In the genomic region with DNA sequence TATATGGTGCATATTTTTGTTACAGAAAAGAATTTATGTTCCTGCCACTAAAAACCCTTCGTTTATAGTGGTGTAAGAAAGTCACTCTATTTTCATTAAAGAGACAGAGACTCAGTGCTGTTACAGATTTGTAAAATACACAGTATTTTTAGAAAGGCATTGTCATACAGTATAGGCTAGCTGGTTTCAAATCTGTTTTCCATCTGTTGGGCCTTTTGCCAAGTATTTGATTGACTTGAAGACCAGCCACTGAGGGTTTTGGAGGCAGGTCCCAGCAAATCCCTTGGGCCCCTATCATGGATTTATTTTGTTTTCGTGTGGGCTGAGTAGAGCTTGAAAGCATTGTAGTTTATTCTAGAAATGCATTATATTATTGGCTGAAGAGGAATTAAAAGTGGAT, we compare ENCODE assay signal across 8 mouse cellular contexts. TPM values are rescaled to one million over a fixed set of nuclear protein-coding genes. Genes with fewer than 3 reads are reported as not detected.
DNase-seq lines count a peak whose midpoint lies in the region; ATAC-seq and TF ChIP-seq lines count a peak whose summit lies in the region.

No protein-coding gene starts in this region.

- H3K4me2 ChIP-seq in limb, embryonic 13.5 days (replicated peaks), result peak overlapping the region; percentile 74
- peak overlapping the region; percentile 93 for H3K4me2 ChIP-seq in midbrain, postnatal 0 days (ENCODE audit: low read depth, low read length, poor library complexity, severe bottlenecking)

- no peak overlapping the region for H3K27ac ChIP-seq in embryonic facial prominence, embryonic 10.5 days (replicated peaks)
- H3K27ac ChIP-seq in heart, embryonic 10.5 days, result no peak overlapping the region
- 0 out of 2 replicates have a peak overlapping the region, but pooled peaks have one; percentile 91 for H3K27ac ChIP-seq in limb, embryonic 13.5 days
- H3K27ac ChIP-seq in midbrain, postnatal 0 days (ENCODE audit: low read depth, low read length), result no peak overlapping the region
- H3K27ac ChIP-seq in thymus, adult 2 months (ENCODE audit: control insufficient read depth, insufficient read depth, low read length), result no peak overlapping the region

- H3K36me3 ChIP-seq in embryonic facial prominence, embryonic 10.5 days (replicated peaks), result peaks cover 37% of the 10 kb centered on the region
- peaks cover 17% of the 10 kb centered on the region for H3K36me3 ChIP-seq in heart, embryonic 10.5 days
- H3K36me3 ChIP-seq in limb, embryonic 13.5 days, result peaks cover 18% of the 10 kb centered on the region
- H3K36me3 ChIP-seq in midbrain, postnatal 0 days (ENCODE audit: insufficient read depth, low read length), result no peaks in the 10 kb centered on the region
- no peaks in the 10 kb centered on the region for H3K36me3 ChIP-seq in thymus, adult 2 months (ENCODE audit: control insufficient read depth, insufficient read depth, low read length)

- peaks cover 19% of the 10 kb centered on the region for H3K4me1 ChIP-seq in embryonic facial prominence, embryonic 10.5 days
- peaks cover 10% of the 10 kb centered on the region; the same call in 1 of the 2 replicates for H3K4me1 ChIP-seq in heart, embryonic 10.5 days
- H3K4me1 ChIP-seq in limb, embryonic 13.5 days, result peaks cover 17% of the 10 kb centered on the region
- no peaks in the 10 kb centered on the region for H3K4me1 ChIP-seq in midbrain, postnatal 0 days (ENCODE audit: insufficient read depth, low read length)
- peaks cover 5% of the 10 kb centered on the region for H3K4me1 ChIP-seq in thymus, adult 2 months (replicated peaks; ENCODE audit: control insufficient read depth, insufficient read depth, low read length)

- H3K4me3 ChIP-seq in embryonic facial prominence, embryonic 10.5 days, result peak overlapping the region; percentile 96
- H3K4me3 ChIP-seq in heart, embryonic 10.5 days, result peak overlapping the region; percentile 73
- H3K4me3 ChIP-seq in limb, embryonic 13.5 days, result peak overlapping the region; percentile 96
- H3K4me3 ChIP-seq in midbrain, postnatal 0 days (ENCODE audit: low read depth, low read length), result peak overlapping the region; percentile 91
- H3K4me3 ChIP-seq in thymus, adult 2 months (ENCODE audit: control insufficient read depth, insufficient read depth, low read length), result no peak overlapping the region

- H3K27me3 ChIP-seq in embryonic facial prominence, embryonic 10.5 days (replicated peaks; ENCODE audit: low read depth, poor library complexity, severe bottlenecking), result 0 out of 2 replicates have a peak, but pooled peaks cover 4% of the 10 kb centered on the region
- no peaks in the 10 kb centered on the region for H3K27me3 ChIP-seq in heart, embryonic 10.5 days (ENCODE audit: insufficient read depth, poor library complexity, severe bottlenecking)
- H3K27me3 ChIP-seq in limb, embryonic 13.5 days, result no peaks in the 10 kb centered on the region
- H3K27me3 ChIP-seq in midbrain, postnatal 0 days (ENCODE audit: insufficient read depth, low read length), result no peaks in the 10 kb centered on the region
- no peaks in the 10 kb centered on the region for H3K27me3 ChIP-seq in thymus, adult 2 months (ENCODE audit: control insufficient read depth, insufficient read depth, low read length)

- no peak overlapping the region for H3K9ac ChIP-seq in limb, embryonic 13.5 days
- H3K9ac ChIP-seq in midbrain, postnatal 0 days (replicated peaks; ENCODE audit: low read length, poor library complexity, severe bottlenecking), result no peak overlapping the region

- ATAC-seq in limb, embryonic 13.5 days (ENCODE audit: low FRiP score, low read depth), result peak; percentile 60; the same call in 1 of the 2 replicates
- ATAC-seq in midbrain, postnatal 0 days (ENCODE audit: low FRiP score), result no peak

- H3K9me3 ChIP-seq in embryonic facial prominence, embryonic 10.5 days, result no peaks in the 10 kb centered on the region; the same call in 1 of the 2 replicates
- H3K9me3 ChIP-seq in heart, embryonic 10.5 days, result no peaks in the 10 kb centered on the region
- no peaks in the 10 kb centered on the region for H3K9me3 ChIP-seq in limb, embryonic 13.5 days
- no peaks in the 10 kb centered on the region for H3K9me3 ChIP-seq in midbrain, postnatal 0 days (ENCODE audit: low read length)

- TF ChIP-seq POLR2A in thymus, adult 2 months (IDR thresholded peaks at IDR 0.05; ENCODE audit: control insufficient read depth, extremely low read depth, insufficient read depth, low read length, poor library complexity), result no peak

- peak; percentile 48 for DNase-seq in right cerebral cortex, adult 18-20 months
- DNase-seq in right cerebral cortex, postnatal 14 days, result no peak
- DNase-seq in embryonic facial prominence, embryonic 10.5 days (ENCODE audit: low spot score), result no peak
- DNase-seq in heart, embryonic 10.5 days (ENCODE audit: low spot score), result peak; percentile 24
- DNase-seq in kidney, adult 9 months, result peak; percentile 83
- peak; percentile 87 for DNase-seq in midbrain, postnatal 0 days (ENCODE audit: low spot score)
- DNase-seq in thymus, adult 2 months, result no peak

- 45% methylated on average over 2 of the region's 2 CpGs for WGBS in embryonic facial prominence, embryonic 10.5 days
- WGBS in heart, embryonic 10.5 days, result 47% methylated on average over 2 of the region's 2 CpGs
- 9% methylated on average over 2 of the region's 2 CpGs for WGBS in limb, embryonic 13.5 days
- WGBS in midbrain, postnatal 0 days, result 20% methylated on average over 2 of the region's 2 CpGs
- 44% methylated on average over 2 of the region's 2 CpGs for WGBS in thymus, adult 2 months

- no peak for TF ChIP-seq CTCF in midbrain, postnatal 0 days (IDR thresholded peaks at IDR 0.05)
- no peak for TF ChIP-seq CTCF in thymus, adult 2 months (IDR thresholded peaks at IDR 0.05; ENCODE audit: borderline replicate concordance, control insufficient read depth, extremely low read depth, insufficient read depth, low read length, poor library complexity)

RNA-seq across cellular contexts. Expression of a gene that starts 1.8 kb away (rescaled TPM):
- 21.4 and 22.7 TPM in 2 replicates for polyA plus RNA-seq in embryonic facial prominence, embryonic 10.5 days (2016; fragmentation: Nextera tagmentation; extraction: Ambion mirVana)
- 15.0 and 17.7 TPM in 2 replicates for polyA plus RNA-seq in heart, embryonic 10.5 days (2016; fragmentation: Nextera tagmentation; extraction: Ambion mirVana)
- polyA plus RNA-seq in limb, embryonic 13.5 days (2015; fragmentation: Nextera tagmentation; extraction: Ambion mirVana), result 18.4 and 19.6 TPM in 2 replicates
- 17.3 and 20.5 TPM in 2 replicates for total RNA-seq in midbrain, postnatal 0 days (2014; rRNA removed)
- polyA plus RNA-seq in midbrain, postnatal 0 days (2015; fragmentation: Nextera tagmentation; extraction: Ambion mirVana), result 11.5 and 12.6 TPM in 2 replicates
- polyA plus RNA-seq in thymus, adult 2 months (2012; rRNA removed), result 12.8 and 15.2 TPM in 2 replicates

RNA-seq across cellular contexts. Expression of a gene that starts 40.1 kb away (rescaled TPM):
- polyA plus RNA-seq in embryonic facial prominence, embryonic 10.5 days (2016; fragmentation: Nextera tagmentation; extraction: Ambion mirVana), result 26.4 and 27.7 TPM in 2 replicates
- 20.1 and 22.4 TPM in 2 replicates for polyA plus RNA-seq in heart, embryonic 10.5 days (2016; fragmentation: Nextera tagmentation; extraction: Ambion mirVana)
- polyA plus RNA-seq in limb, embryonic 13.5 days (2015; fragmentation: Nextera tagmentation; extraction: Ambion mirVana), result 25.5 and 30.3 TPM in 2 replicates
- 34.7 and 36.3 TPM in 2 replicates for total RNA-seq in midbrain, postnatal 0 days (2014; rRNA removed)
- 28.4 and 32.7 TPM in 2 replicates for polyA plus RNA-seq in midbrain, postnatal 0 days (2015; fragmentation: Nextera tagmentation; extraction: Ambion mirVana)
- polyA plus RNA-seq in thymus, adult 2 months (2012; rRNA removed), result 42.5 and 49.4 TPM in 2 replicates

Comparison
In these comparisons a context has a peak if more than half of its experiments do, and no peak if none do; other contexts are left out.
1. DNase-seq: peak in right cerebral cortex, adult 18-20 months (single experiment), heart, embryonic 10.5 days (single experiment), kidney, adult 9 months (single experiment) and midbrain, postnatal 0 days (single experiment); none in right cerebral cortex, postnatal 14 days (single experiment), embryonic facial prominence, embryonic 10.5 days (single experiment) and thymus, adult 2 months (single experiment).